Mouse (Mus musculus): ENCODE data around the gene Abr. TPM values are rescaled to one million over a fixed set of nuclear protein-coding genes. Genes with fewer than 3 reads are reported as not detected.

The Abr gene
- polyA plus RNA-seq, 1 experiment from 2014 or later = 136 TPM

DNA sequence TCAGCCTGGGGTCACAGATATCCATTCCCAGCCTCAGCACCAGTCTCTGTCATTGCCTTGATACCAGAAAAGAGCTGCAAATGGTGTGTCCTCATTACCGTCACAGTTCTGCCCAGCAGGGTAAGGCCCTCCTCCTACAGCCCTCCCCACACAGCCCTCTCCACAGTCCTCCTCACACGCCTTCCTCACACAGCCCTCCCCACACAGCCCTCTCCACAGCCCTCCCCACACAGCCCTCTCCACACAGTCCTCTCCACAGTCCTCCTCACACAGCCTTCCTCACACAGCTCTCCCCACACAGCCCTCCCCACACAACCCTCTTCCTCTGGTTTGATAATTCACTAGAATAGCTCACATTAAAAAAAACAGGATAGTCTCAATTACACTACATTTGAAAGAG is 7.9 kb upstream of the Abr start:
- WGBS = 43% methylated on average over 2 of the region's 2 CpGs
- Histone ChIP-seq H3K27ac (replicated peaks; ENCODE audit: low read depth, low read length) (no peak overlapping the region), H3K4me2 (ENCODE audit: low read length) (no peak overlapping the region), H3K4me1 (ENCODE audit: control insufficient read depth, insufficient read depth, low read length) (no peaks in the 10 kb centered on the region), H3K36me3 (ENCODE audit: control insufficient read depth, insufficient read depth, low read length) (no peaks in the 10 kb centered on the region), H3K4me3 (replicated peaks; ENCODE audit: low read depth, low read length) (no peak overlapping the region), H3K27me3 (ENCODE audit: control insufficient read depth, insufficient read depth, low read length) (no peaks in the 10 kb centered on the region), H3K9ac (replicated peaks; ENCODE audit: low read length) (no peak overlapping the region), H3K9me3 (ENCODE audit: control insufficient read depth, low read length) (no peaks in the 10 kb centered on the region)
- DNase-seq = no peak
- ATAC-seq (ENCODE audit: low FRiP score, low TSS enrichment) = no peak

GRCm38 (mm10) chr11:76628613-76629012 is 6.5 kb upstream of the Abr start:
- no peaks in the 10 kb centered on the region for H3K9me3 ChIP-seq (ENCODE audit: control insufficient read depth, low read length)

GRCm38 (mm10) chr11:76624881-76625280 is 2.8 kb upstream of the Abr start:
- no peaks in the 10 kb centered on the region for H3K9me3 ChIP-seq (ENCODE audit: control insufficient read depth, low read length)
- WGBS = 79% methylated on average over 3 of the region's 3 CpGs
- H3K27me3 ChIP-seq (ENCODE audit: control insufficient read depth, insufficient read depth, low read length) = peaks cover 25% of the 10 kb centered on the region; the same call in 1 of the 2 replicates
- H3K27ac ChIP-seq (replicated peaks; ENCODE audit: low read depth, low read length) = no peak overlapping the region
- no peak for ATAC-seq (ENCODE audit: low FRiP score, low TSS enrichment)
- 0 out of 2 replicates have a peak, but pooled peaks cover 8% of the 10 kb centered on the region for H3K4me1 ChIP-seq (ENCODE audit: control insufficient read depth, insufficient read depth, low read length)
- no peak overlapping the region for H3K9ac ChIP-seq (replicated peaks; ENCODE audit: low read length)
- no peak overlapping the region for H3K4me3 ChIP-seq (replicated peaks; ENCODE audit: low read depth, low read length)
- H3K4me2 ChIP-seq (ENCODE audit: low read length) = no peak overlapping the region
- no peaks in the 10 kb centered on the region for H3K36me3 ChIP-seq (ENCODE audit: control insufficient read depth, insufficient read depth, low read length)
- DNase-seq = no peak

More at GRCm38 (mm10) chr11:76628613-76629012, 6.5 kb upstream of the Abr start:
- Histone ChIP-seq H3K9ac (replicated peaks; ENCODE audit: low read length) (no peak overlapping the region), H3K4me3 (replicated peaks; ENCODE audit: low read depth, low read length) (no peak overlapping the region), H3K27me3 (ENCODE audit: control insufficient read depth, insufficient read depth, low read length) (peaks cover 6% of the 10 kb centered on the region; the same call in 1 of the 2 replicates), H3K36me3 (ENCODE audit: control insufficient read depth, insufficient read depth, low read length) (no peaks in the 10 kb centered on the region), H3K27ac (replicated peaks; ENCODE audit: low read depth, low read length) (no peak overlapping the region), H3K4me1 (ENCODE audit: control insufficient read depth, insufficient read depth, low read length) (no peaks in the 10 kb centered on the region), H3K4me2 (ENCODE audit: low read length) (no peak overlapping the region)
- ATAC-seq (ENCODE audit: low FRiP score, low TSS enrichment) (no peak), DNase-seq (no peak)
- WGBS = 82% methylated on average over 5 of the region's 5 CpGs

- no peak overlapping the region for H3K27ac ChIP-seq (replicated peaks; ENCODE audit: low read depth, low read length)
- no peaks in the 10 kb centered on the region for H3K36me3 ChIP-seq (ENCODE audit: control insufficient read depth, insufficient read depth, low read length)
- ATAC-seq (ENCODE audit: low FRiP score, low TSS enrichment) = no peak
- DNase-seq = no peak
- H3K27me3 ChIP-seq (ENCODE audit: control insufficient read depth, insufficient read depth, low read length) = peaks cover 25% of the 10 kb centered on the region; the same call in 1 of the 2 replicates
- H3K4me2 ChIP-seq (ENCODE audit: low read length) = peak overlapping the region; percentile 100
- H3K4me1 ChIP-seq (ENCODE audit: control insufficient read depth, insufficient read depth, low read length) = 0 out of 2 replicates have a peak, but pooled peaks cover 8% of the 10 kb centered on the region
- H3K4me3 ChIP-seq (replicated peaks; ENCODE audit: low read depth, low read length) = no peak overlapping the region
- no peaks in the 10 kb centered on the region for H3K9me3 ChIP-seq (ENCODE audit: control insufficient read depth, low read length)
- 64% methylated on average over 10 of the region's 10 CpGs for WGBS
- no peak overlapping the region for H3K9ac ChIP-seq (replicated peaks; ENCODE audit: low read length)
These were observed 2.0 kb upstream of the Abr start for GRCm38 (mm10) chr11:76624071-76624470.

GRCm38 (mm10) chr11:76623206-76623961 is 1.3 kb upstream of the Abr start:
- Histone ChIP-seq H3K9me3 (ENCODE audit: control insufficient read depth, low read length) (no peaks in the 10 kb centered on the region), H3K36me3 (ENCODE audit: control insufficient read depth, insufficient read depth, low read length) (no peaks in the 10 kb centered on the region), H3K4me1 (ENCODE audit: control insufficient read depth, insufficient read depth, low read length) (0 out of 2 replicates have a peak, but pooled peaks cover 8% of the 10 kb centered on the region), H3K27me3 (ENCODE audit: control insufficient read depth, insufficient read depth, low read length) (peaks cover 25% of the 10 kb centered on the region; the same call in 1 of the 2 replicates), H3K4me3 (replicated peaks; ENCODE audit: low read depth, low read length) (peak overlapping the region; percentile 55), H3K9ac (replicated peaks; ENCODE audit: low read length) (peak overlapping the region; percentile 55), H3K4me2 (ENCODE audit: low read length) (peak overlapping the region; percentile 100), H3K27ac (replicated peaks; ENCODE audit: low read depth, low read length) (no peak overlapping the region)
- peak; percentile 82 for DNase-seq
- under 1% methylated on average over 67 of the region's 72 CpGs for WGBS
- ATAC-seq (ENCODE audit: low FRiP score, low TSS enrichment) = peak; percentile 71

- Histone ChIP-seq H3K27ac (replicated peaks; ENCODE audit: low read depth, low read length) (no peak overlapping the region), H3K9ac (replicated peaks; ENCODE audit: low read length) (peak overlapping the region; percentile 55), H3K4me2 (ENCODE audit: low read length) (peak overlapping the region; percentile 100), H3K4me3 (replicated peaks; ENCODE audit: low read depth, low read length) (peak overlapping the region; percentile 55), H3K4me1 (ENCODE audit: control insufficient read depth, insufficient read depth, low read length) (0 out of 2 replicates have a peak, but pooled peaks cover 8% of the 10 kb centered on the region), H3K27me3 (ENCODE audit: control insufficient read depth, insufficient read depth, low read length) (peaks cover 25% of the 10 kb centered on the region; the same call in 1 of the 2 replicates), H3K36me3 (ENCODE audit: control insufficient read depth, insufficient read depth, low read length) (no peaks in the 10 kb centered on the region), H3K9me3 (ENCODE audit: control insufficient read depth, low read length) (no peaks in the 10 kb centered on the region)
- DNase-seq (peak; percentile 62), ATAC-seq (ENCODE audit: low FRiP score, low TSS enrichment) (no peak; the same call in 1 of the 2 replicates)
- under 1% methylated on average over 66 of the region's 66 CpGs for WGBS
These were observed 572 bp upstream of the Abr start for GRCm38 (mm10) chr11:76622566-76623205.

- ATAC-seq (ENCODE audit: low FRiP score, low TSS enrichment) = no peak
These were observed 4.0 kb downstream of the Abr start for GRCm38 (mm10) chr11:76618134-76618533.

GRCm38 (mm10) chr11:76614246-76614645 is 7.9 kb downstream of the Abr start:
- Histone ChIP-seq H3K4me1 (ENCODE audit: control insufficient read depth, insufficient read depth, low read length) (peaks cover 9% of the 10 kb centered on the region; the same call in 1 of the 2 replicates), H3K4me2 (ENCODE audit: low read length) (no peak overlapping the region; the same call in 1 of the 2 replicates), H3K27ac (replicated peaks; ENCODE audit: low read depth, low read length) (no peak overlapping the region), H3K36me3 (ENCODE audit: control insufficient read depth, insufficient read depth, low read length) (no peaks in the 10 kb centered on the region), H3K4me3 (replicated peaks; ENCODE audit: low read depth, low read length) (no peak overlapping the region), H3K27me3 (ENCODE audit: control insufficient read depth, insufficient read depth, low read length) (no peaks in the 10 kb centered on the region), H3K9ac (replicated peaks; ENCODE audit: low read length) (no peak overlapping the region), H3K9me3 (ENCODE audit: control insufficient read depth, low read length) (no peaks in the 10 kb centered on the region)
- ATAC-seq (ENCODE audit: low FRiP score, low TSS enrichment) (no peak), DNase-seq (no peak)
- WGBS = 52% methylated on average over 2 of the region's 2 CpGs

More at GRCm38 (mm10) chr11:76618134-76618533, 4.0 kb downstream of the Abr start:
- Histone ChIP-seq H3K36me3 (ENCODE audit: control insufficient read depth, insufficient read depth, low read length) (no peaks in the 10 kb centered on the region), H3K9me3 (ENCODE audit: control insufficient read depth, low read length) (no peaks in the 10 kb centered on the region), H3K4me3 (replicated peaks; ENCODE audit: low read depth, low read length) (no peak overlapping the region), H3K4me2 (ENCODE audit: low read length) (no peak overlapping the region), H3K27ac (replicated peaks; ENCODE audit: low read depth, low read length) (no peak overlapping the region), H3K9ac (replicated peaks; ENCODE audit: low read length) (no peak overlapping the region), H3K27me3 (ENCODE audit: control insufficient read depth, insufficient read depth, low read length) (peaks cover 20% of the 10 kb centered on the region; the same call in 1 of the 2 replicates), H3K4me1 (ENCODE audit: control insufficient read depth, insufficient read depth, low read length) (peaks cover 15% of the 10 kb centered on the region; the same call in 1 of the 2 replicates)
- DNase-seq = no peak
- WGBS = 90% methylated on average over 6 of the region's 6 CpGs

Data from midbrain, embryonic 14.5 days (tissue).